Mouse (Mus musculus): ENCODE results near the gene Wbp2.

GRCm38 (mm10) chr11:116079511-116079910 lies 7.3 kb downstream of the Wbp2 start:
- TF ChIP-seq CTCF (IDR thresholded peaks at IDR 0.05; ENCODE audit: control insufficient read depth, insufficient read depth, insufficient replicate concordance, low read depth, low read length): no peak
- TF ChIP-seq POLR2A (IDR thresholded peaks at IDR 0.05; ENCODE audit: control insufficient read depth, low read depth, low read length): no peak

All from testis, adult 2 months (tissue).